Mouse (Mus musculus): Measurements from ENCODE around the gene Wdr44.
A peak's percentile ranks its signal among the peaks of the same experiment; 100 is the strongest.
"Not testable (repeated sequence)": the region's sequence is repeated elsewhere in the genome, so short reads cannot be mapped to it uniquely, and the experiment has no call there.

Wdr44 gene

GRCm38 (mm10) chrX:23692722-23693442, at the start of gene Wdr44:
Gene Wdr44, plus strand, starts transcription at chrX:23693051.
- DNase-seq (ENCODE audit: low read depth, low spot score): peak; percentile 95

- no peak for DNase-seq (ENCODE audit: low read depth, low spot score)
Observed at GRCm38 (mm10) chrX:23648371-23648770, 44.5 kb upstream of the Wdr44 start.

- DNase-seq (ENCODE audit: low read depth, low spot score): no peak
Observed at GRCm38 (mm10) chrX:23662216-23662615, 30.6 kb upstream of the Wdr44 start.

- peak; percentile 35 for DNase-seq (ENCODE audit: low read depth, low spot score)
Observed at GRCm38 (mm10) chrX:23673193-23673592, 19.7 kb upstream of the Wdr44 start.

GRCm38 (mm10) chrX:23675450-23675849, 17.4 kb upstream of the Wdr44 start:
- DNase-seq (ENCODE audit: low read depth, low spot score): no peak

GRCm38 (mm10) chrX:23676583-23676982, 16.3 kb upstream of the Wdr44 start:
- DNase-seq (ENCODE audit: low read depth, low spot score): no peak

- DNase-seq (ENCODE audit: low read depth, low spot score): no peak
Observed at GRCm38 (mm10) chrX:23677511-23677910, 15.3 kb upstream of the Wdr44 start.

GRCm38 (mm10) chrX:23692336-23692721, 522 bp upstream of the Wdr44 start:
- DNase-seq (ENCODE audit: low read depth, low spot score): no peak

GRCm38 (mm10) chrX:23693443-23694400, 871 bp downstream of the Wdr44 start:
- DNase-seq (ENCODE audit: low read depth, low spot score): peak; percentile 5

GRCm38 (mm10) chrX:23694588-23694987, 1.7 kb downstream of the Wdr44 start:
- DNase-seq (ENCODE audit: low read depth, low spot score): peak; percentile 9

- no peak for DNase-seq (ENCODE audit: low read depth, low spot score)
Observed at GRCm38 (mm10) chrX:23695109-23695508, 2.3 kb downstream of the Wdr44 start.

GRCm38 (mm10) chrX:23697346-23697745, 4.5 kb downstream of the Wdr44 start:
- DNase-seq (ENCODE audit: low read depth, low spot score): peak; percentile 51

GRCm38 (mm10) chrX:23699023-23699422, 6.2 kb downstream of the Wdr44 start:
- no peak for DNase-seq (ENCODE audit: low read depth, low spot score)

GRCm38 (mm10) chrX:23717247-23717646, 24.4 kb downstream of the Wdr44 start:
- no peak for DNase-seq (ENCODE audit: low read depth, low spot score)

GRCm38 (mm10) chrX:23727463-23727862, 34.6 kb downstream of the Wdr44 start:
- no peak for DNase-seq (ENCODE audit: low read depth, low spot score)

- DNase-seq (ENCODE audit: low read depth, low spot score): no peak
Observed at GRCm38 (mm10) chrX:23754671-23755070, 61.8 kb downstream of the Wdr44 start.

- peak; percentile 5 for DNase-seq (ENCODE audit: low read depth, low spot score)
Observed at GRCm38 (mm10) chrX:23767849-23768248, 75.0 kb downstream of the Wdr44 start.

- no peak for DNase-seq (ENCODE audit: low read depth, low spot score)
Observed at GRCm38 (mm10) chrX:23807125-23807524, 114.3 kb downstream of the Wdr44 start.

- DNase-seq (ENCODE audit: low read depth, low spot score): peak; percentile 50
Observed at GRCm38 (mm10) chrX:23810365-23810764, 117.5 kb downstream of the Wdr44 start.

- not testable (repeated sequence) for DNase-seq (ENCODE audit: low read depth, low spot score)
Observed at GRCm38 (mm10) chrX:23813287-23813686, 120.4 kb downstream of the Wdr44 start.

GRCm38 (mm10) chrX:23822885-23823284, 130.0 kb downstream of the Wdr44 start:
- DNase-seq (ENCODE audit: low read depth, low spot score): peak; percentile 27

GRCm38 (mm10) chrX:23823398-23824023, 130.7 kb downstream of the Wdr44 start:
- DNase-seq (ENCODE audit: low read depth, low spot score): peak; percentile 5
